Mouse (Mus musculus): Measurements from ENCODE around the gene P2rx4. TPM values are rescaled to one million over a fixed set of nuclear protein-coding genes. Genes with fewer than 3 reads are reported as not detected.
A peak's percentile ranks its signal among the peaks of the same experiment; 100 is the strongest.

P2rx4 gene
- polyA plus RNA-seq (2012; rRNA removed) = 21.3 and 21.5 TPM in 2 replicates

GRCm38 (mm10) chr5:122707276-122708181 lies at the start of gene P2rx4:
TSS of gene P2rx4 (plus strand) at chr5:122707544.
- peak; percentile 80 to 86 for DNase-seq (ENCODE audit: extremely low spot score in 1 of 2, low spot score in 1 of 2)

- DNase-seq (ENCODE audit: extremely low spot score in 1 of 2, low spot score in 1 of 2) = no peak
Measured at GRCm38 (mm10) chr5:122662501-122662900, 44.8 kb upstream of the P2rx4 start.

GRCm38 (mm10) chr5:122665036-122665435 lies 42.3 kb upstream of the P2rx4 start:
- no peak for DNase-seq (ENCODE audit: extremely low spot score in 1 of 2, low spot score in 1 of 2)

GRCm38 (mm10) chr5:122668981-122669897 lies 38.1 kb upstream of the P2rx4 start:
- DNase-seq (ENCODE audit: extremely low spot score in 1 of 2, low spot score in 1 of 2) = no peak

- peak in 1 of 2 experiments; percentile 49 for DNase-seq (ENCODE audit: extremely low spot score in 1 of 2, low spot score in 1 of 2)
Measured at GRCm38 (mm10) chr5:122671641-122672040, 35.7 kb upstream of the P2rx4 start.

- no peak for DNase-seq (ENCODE audit: extremely low spot score in 1 of 2, low spot score in 1 of 2)
Measured at GRCm38 (mm10) chr5:122672298-122672697, 35.0 kb upstream of the P2rx4 start.

- DNase-seq (ENCODE audit: extremely low spot score in 1 of 2, low spot score in 1 of 2) = no peak
Measured at GRCm38 (mm10) chr5:122676002-122676401, 31.3 kb upstream of the P2rx4 start.

- DNase-seq (ENCODE audit: extremely low spot score in 1 of 2, low spot score in 1 of 2) = no peak
Measured at GRCm38 (mm10) chr5:122677983-122678382, 29.4 kb upstream of the P2rx4 start.

GRCm38 (mm10) chr5:122679881-122680280 lies 27.5 kb upstream of the P2rx4 start:
- DNase-seq (ENCODE audit: extremely low spot score in 1 of 2, low spot score in 1 of 2) = peak in 1 of 2 experiments; percentile 11

GRCm38 (mm10) chr5:122681276-122681675 lies 26.1 kb upstream of the P2rx4 start:
- no peak for DNase-seq (ENCODE audit: extremely low spot score in 1 of 2, low spot score in 1 of 2)

- DNase-seq (ENCODE audit: extremely low spot score in 1 of 2, low spot score in 1 of 2) = no peak
Measured at GRCm38 (mm10) chr5:122683926-122684325, 23.4 kb upstream of the P2rx4 start.

- no peak for DNase-seq (ENCODE audit: extremely low spot score in 1 of 2, low spot score in 1 of 2)
Measured at GRCm38 (mm10) chr5:122687391-122687790, 20.0 kb upstream of the P2rx4 start.

GRCm38 (mm10) chr5:122689153-122689552 lies 18.2 kb upstream of the P2rx4 start:
- DNase-seq (ENCODE audit: extremely low spot score in 1 of 2, low spot score in 1 of 2) = no peak

- DNase-seq (ENCODE audit: extremely low spot score in 1 of 2, low spot score in 1 of 2) = no peak
Measured at GRCm38 (mm10) chr5:122690486-122690885, 16.9 kb upstream of the P2rx4 start.

GRCm38 (mm10) chr5:122693431-122694207 lies 13.7 kb upstream of the P2rx4 start:
- peak in 1 of 2 experiments; percentile 35 for DNase-seq (ENCODE audit: extremely low spot score in 1 of 2, low spot score in 1 of 2)

- no peak for DNase-seq (ENCODE audit: extremely low spot score in 1 of 2, low spot score in 1 of 2)
Measured at GRCm38 (mm10) chr5:122695516-122695915, 11.8 kb upstream of the P2rx4 start.

GRCm38 (mm10) chr5:122698041-122698700 lies 9.2 kb upstream of the P2rx4 start:
- no peak for DNase-seq (ENCODE audit: extremely low spot score in 1 of 2, low spot score in 1 of 2)

GRCm38 (mm10) chr5:122698701-122699060 lies 8.7 kb upstream of the P2rx4 start:
- DNase-seq (ENCODE audit: extremely low spot score in 1 of 2, low spot score in 1 of 2) = no peak

GRCm38 (mm10) chr5:122700109-122700836 lies 7.1 kb upstream of the P2rx4 start:
- DNase-seq (ENCODE audit: extremely low spot score in 1 of 2, low spot score in 1 of 2) = no peak

All from frontal cortex, adult 2 months (tissue).